Mouse (Mus musculus) right cerebral cortex, postnatal 10 days (tissue): Measurements from ENCODE around the gene Zfp454.

ENCODE experiments used
- DNase-seq, 2 experiments: peaks; one replicate each; pipeline ENCODE4 v3.0.0; 2021; ENCODE audit warnings: low spot score in 2 of 2

The Zfp454 gene

DNA sequence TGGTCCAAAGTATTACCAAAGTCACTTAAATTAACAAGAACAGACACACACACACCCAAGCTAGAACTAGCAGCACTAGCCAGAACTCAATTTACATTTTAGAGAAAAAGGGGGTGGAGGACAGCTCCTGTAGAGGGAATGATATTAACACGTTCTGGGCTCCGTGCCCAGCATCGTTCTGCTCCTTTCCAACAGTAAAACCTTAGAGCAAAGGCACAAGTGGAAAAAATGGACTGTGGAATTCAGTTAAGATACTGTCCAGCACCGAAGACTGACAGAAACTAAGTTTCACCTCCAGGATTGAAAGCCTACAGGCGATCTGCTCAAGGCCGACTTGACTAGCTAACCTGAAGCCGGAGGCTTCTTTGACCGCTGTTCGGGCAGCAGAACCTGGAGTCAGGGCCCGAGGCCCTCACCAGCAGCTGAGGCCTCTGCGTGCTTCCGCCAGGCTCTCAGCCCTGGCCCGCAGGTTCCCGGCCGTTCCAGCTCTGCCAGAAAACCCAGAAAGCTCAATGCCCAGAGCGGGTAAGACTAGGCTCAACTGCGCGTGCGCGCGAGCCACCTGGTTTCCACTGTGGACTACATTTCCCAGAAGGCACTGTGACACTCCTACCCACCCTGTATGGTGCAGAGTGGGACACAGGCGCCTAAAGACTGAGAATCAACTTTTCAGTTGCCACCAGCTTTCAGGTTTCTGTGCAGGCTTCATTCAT lies 46.3 kb downstream of the Zfp454 start, which contains the start of gene Zfp879:
TSS of gene Zfp879 (minus strand) at position 530 of the 713 bp plus-strand sequence.
- peak; percentile 96 to 97 for DNase-seq

DNA sequence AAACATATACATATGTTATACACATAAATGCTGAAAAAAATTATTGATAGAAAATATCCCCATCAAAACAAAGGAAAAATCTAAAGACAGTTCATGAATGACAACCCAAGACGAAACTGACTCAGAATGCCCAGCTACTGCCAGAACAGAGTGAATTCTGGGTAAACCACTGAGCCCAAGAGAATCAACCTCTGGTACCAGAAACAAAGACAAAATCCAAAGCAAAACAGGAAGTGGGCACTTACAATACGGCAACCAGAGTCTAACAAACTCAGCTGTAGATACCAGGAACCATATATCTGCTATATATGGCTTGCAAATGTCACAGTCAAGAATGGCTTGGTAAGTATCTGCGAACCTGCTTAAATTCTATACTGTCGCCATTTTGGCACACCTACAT lies 51.7 kb downstream of the Zfp454 start:
- DNase-seq: no peak

DNA sequence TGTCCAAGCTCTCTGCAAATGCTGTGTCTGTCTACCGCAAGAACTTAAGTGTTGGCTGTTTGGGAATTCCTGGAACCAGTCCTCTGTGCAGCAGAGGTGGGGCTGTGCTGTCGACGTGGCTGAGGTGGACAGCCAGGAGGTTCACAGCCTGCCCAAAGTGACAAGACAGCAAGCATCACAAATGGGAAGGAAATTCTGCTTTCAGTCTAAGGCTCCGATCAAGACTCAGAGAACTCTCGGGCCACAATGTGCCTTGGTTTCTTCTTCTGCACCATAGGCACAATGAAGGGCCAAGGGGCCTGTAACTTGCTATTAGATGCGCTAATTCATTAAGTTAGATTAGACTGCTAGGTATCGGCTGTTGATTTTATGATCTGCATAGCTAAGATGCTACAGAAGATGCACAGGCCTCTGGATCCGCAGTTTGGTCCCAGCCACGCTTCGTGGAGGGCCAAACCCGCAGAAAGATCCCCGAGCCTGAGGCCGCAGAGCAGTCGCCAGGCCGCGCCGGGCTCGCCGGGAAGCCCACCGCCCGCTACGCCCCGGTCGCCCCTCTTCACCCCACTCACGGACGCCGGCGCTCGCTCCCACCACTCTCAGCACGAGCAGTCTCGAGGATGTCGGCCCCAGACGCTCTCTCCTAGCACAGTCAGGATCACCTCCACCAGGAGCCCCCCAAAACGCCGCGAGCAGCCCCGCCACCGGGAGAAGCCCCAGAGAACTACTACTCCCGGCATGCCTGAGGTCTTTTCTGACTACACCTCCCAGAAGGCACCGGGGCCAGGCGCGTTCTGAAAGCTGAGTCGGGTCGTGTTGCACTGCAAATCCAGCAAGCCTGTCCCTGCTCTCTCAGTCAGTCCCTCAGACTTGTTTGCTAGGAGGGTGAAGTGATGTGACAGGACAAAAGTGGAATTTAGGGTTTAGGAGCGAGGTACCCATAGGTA lies 60.2 kb downstream of the Zfp454 start, which contains the start of gene Zfp354c:
TSS of gene Zfp354c (minus strand) at position 715 of the 944 bp plus-strand sequence.
- DNase-seq: peak; percentile 94

DNA sequence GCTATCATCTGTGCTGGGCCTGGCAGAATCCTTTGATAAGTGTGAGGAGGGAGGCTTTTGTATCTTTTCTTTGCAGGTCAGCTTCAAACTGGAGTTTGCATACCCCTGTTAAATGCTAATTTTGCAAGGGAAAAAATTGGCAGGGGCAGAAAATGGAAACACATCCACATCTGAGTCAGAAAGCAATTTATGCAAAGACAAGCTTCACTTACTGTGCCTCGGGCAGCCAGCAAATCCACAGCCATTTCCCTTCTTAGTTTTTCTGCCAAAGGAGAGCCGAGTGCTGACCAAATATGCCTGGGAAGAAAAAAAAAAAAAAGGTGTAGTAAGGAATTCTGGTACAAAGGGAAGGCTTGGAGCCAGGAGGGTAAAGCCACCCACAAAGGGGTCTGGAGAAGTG lies 61.2 kb downstream of the Zfp454 start:
- DNase-seq: no peak
